Mouse (Mus musculus): Measurements from ENCODE around the gene Magi1.

- no peak for TF ChIP-seq POLR2A (IDR thresholded peaks at IDR 0.05; ENCODE audit: extremely low read depth, insufficient read depth, low read length)
- no peak for TF ChIP-seq CTCF (IDR thresholded peaks at IDR 0.05; ENCODE audit: low read depth, low read length)
These were observed 438.6 kb downstream of the Magi1 start for GRCm38 (mm10) chr6:93845080-93845479.
